Mouse (Mus musculus): ENCODE data around the gene Ly6g5c.

GRCm38 (mm10) chr17:35147922-35148639 is 40.0 kb downstream of the Ly6g5c start:
- TF ChIP-seq POLR2A (IDR thresholded peaks at IDR 0.05; ENCODE audit: borderline replicate concordance, extremely low read depth, insufficient read depth, insufficient read length, poor library complexity, severe bottlenecking) (no peak), CTCF (IDR thresholded peaks at IDR 0.05; ENCODE audit: borderline replicate concordance, extremely low read depth, insufficient read depth, insufficient read length) (no peak)

Measured in brain, embryonic 14.5 days (tissue).